Comparison of ENCODE assay signal across 9 mouse cellular contexts in the genomic region with DNA sequence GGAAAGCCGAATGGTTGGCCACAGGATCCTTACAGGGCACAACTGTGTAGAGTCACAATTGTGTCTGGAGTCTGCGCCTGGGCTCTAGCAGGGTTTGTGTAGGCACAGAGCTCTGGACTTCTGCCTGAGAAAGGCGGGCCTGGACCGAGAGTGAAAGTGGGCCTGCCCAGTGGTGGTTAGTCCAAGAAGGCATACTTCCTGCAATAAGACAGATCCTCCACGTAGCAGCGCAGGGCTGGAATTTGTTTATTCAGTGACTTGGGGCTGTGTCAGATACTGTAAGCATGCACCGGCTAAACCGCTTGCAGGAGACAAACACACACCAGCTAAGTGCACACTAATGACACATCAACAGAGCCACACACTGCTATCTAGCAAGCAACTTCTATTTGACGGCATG. TPM values are rescaled to one million over a fixed set of nuclear protein-coding genes. Genes with fewer than 3 reads are reported as not detected.
DNase-seq lines count a peak whose midpoint lies in the region; ATAC-seq and TF ChIP-seq lines count a peak whose summit lies in the region.
"Had no signal": no experiment of that assay in that cellular context is flagged by ENCODE, and none has a peak within 500 bp of the region (broad histone marks: within the 10 kb centered on the region; RNA-seq: fewer than 3 reads in every experiment).

No protein-coding gene starts in this region.

- no peaks in the 10 kb centered on the region for H3K9me3 ChIP-seq in kidney, embryonic 14.5 days (ENCODE audit: control insufficient read depth, low read length)
- H3K9me3 ChIP-seq in stomach, embryonic 15.5 days, result no peaks in the 10 kb centered on the region

- H3K4me3 ChIP-seq in kidney, embryonic 14.5 days (ENCODE audit: low read length), result no peak overlapping the region
- H3K4me3 ChIP-seq in heart, adult 2 months, result no peak overlapping the region
- H3K4me3 ChIP-seq in stomach, embryonic 15.5 days (replicated peaks), result no peak overlapping the region; the same call in 1 of the 2 replicates

- no peak overlapping the region for H3K4me2 ChIP-seq in kidney, embryonic 14.5 days (replicated peaks; ENCODE audit: low read depth, low read length)
- peak overlapping the region; percentile 93 for H3K4me2 ChIP-seq in stomach, embryonic 15.5 days

- intact Hi-C loops in heart, adult 2 months (cut with DNase I), result no loop called here

- H3K27ac ChIP-seq in kidney, embryonic 14.5 days (ENCODE audit: low read depth, low read length), result no peak overlapping the region
- H3K27ac ChIP-seq in heart, adult 2 months, result peak overlapping the region; percentile 39
- peak overlapping the region; percentile 38 for H3K27ac ChIP-seq in stomach, embryonic 15.5 days

- ATAC-seq in kidney, embryonic 14.5 days (ENCODE audit: low FRiP score, low TSS enrichment), result no peak
- ATAC-seq in stomach, embryonic 15.5 days (ENCODE audit: insufficient read depth, low FRiP score, low read depth), result peak; percentile 47
- no peak for ATAC-seq in inflammation-experienced regulatory T-cells, adult 6 months
- ATAC-seq: Patski had no signal

- no peaks in the 10 kb centered on the region for H3K79me2 ChIP-seq in heart, adult 2 months (replicated peaks; ENCODE audit: control insufficient read depth, insufficient read depth, low read length)

- H3K36me3 ChIP-seq in kidney, embryonic 14.5 days (ENCODE audit: control insufficient read depth, insufficient read depth, low read length), result no peaks in the 10 kb centered on the region
- no peaks in the 10 kb centered on the region for H3K36me3 ChIP-seq in heart, adult 2 months (ENCODE audit: control insufficient read depth, insufficient read depth, low read length)
- no peaks in the 10 kb centered on the region for H3K36me3 ChIP-seq in stomach, embryonic 15.5 days

- TF ChIP-seq CTCF in heart, adult 2 months (IDR thresholded peaks at IDR 0.05), result no peak

- no peak for TF ChIP-seq EP300 in heart, adult 2 months (IDR thresholded peaks at IDR 0.05; ENCODE audit: insufficient read depth, low read depth, low read length)

- TF ChIP-seq POLR2A in heart, adult 2 months (IDR thresholded peaks at IDR 0.05; ENCODE audit: insufficient read depth, low read depth, low read length), result peak; percentile 26; the same call in 1 of the 2 replicates

- 49% methylated on average over 9 of the region's 9 CpGs for WGBS in kidney, embryonic 14.5 days
- 18% methylated on average over 9 of the region's 9 CpGs for WGBS in heart, adult 2 months
- 17% methylated on average over 9 of the region's 9 CpGs for WGBS in stomach, embryonic 15.5 days

- no peak overlapping the region for H3K9ac ChIP-seq in kidney, embryonic 14.5 days (ENCODE audit: low read depth, low read length)
- 0 out of 2 replicates have a peak overlapping the region, but pooled peaks have one; percentile 17 for H3K9ac ChIP-seq in heart, adult 2 months (ENCODE audit: low read depth, low read length)
- H3K9ac ChIP-seq in stomach, embryonic 15.5 days, result no peak overlapping the region

- peak; percentile 82 for DNase-seq in kidney, adult 11 months
- DNase-seq in heart, adult 2 months, result peak; percentile 73 to 81
- peak; percentile 75 to 85 for DNase-seq in kidney, postnatal 25 days
- no peak for DNase-seq in retina, embryonic 14.5 days (ENCODE audit: low spot score)
- no peak for DNase-seq in cerebellum, postnatal 25 days

- peaks cover 50% of the 10 kb centered on the region for H3K27me3 ChIP-seq in kidney, embryonic 14.5 days (ENCODE audit: control insufficient read depth, insufficient read depth, low read length)
- no peaks in the 10 kb centered on the region for H3K27me3 ChIP-seq in heart, adult 2 months (ENCODE audit: control insufficient read depth, insufficient read depth, low read length)
- peaks cover 25% of the 10 kb centered on the region for H3K27me3 ChIP-seq in stomach, embryonic 15.5 days (replicated peaks)
- H3K27me3 ChIP-seq: Patski had no signal

- peaks cover 29% of the 10 kb centered on the region for H3K4me1 ChIP-seq in kidney, embryonic 14.5 days (ENCODE audit: control insufficient read depth, insufficient read depth, low read length)
- peaks cover 10% of the 10 kb centered on the region for H3K4me1 ChIP-seq in heart, adult 2 months (ENCODE audit: control insufficient read depth, insufficient read depth, low read length)
- peaks cover 42% of the 10 kb centered on the region for H3K4me1 ChIP-seq in stomach, embryonic 15.5 days

RNA-seq across cellular contexts. Expression of a gene that starts 2.3 kb away (rescaled TPM):
- 5.4 and 6.3 TPM in 2 replicates for polyA plus RNA-seq in kidney, embryonic 14.5 days (2014; fragmentation: Nextera tagmentation; extraction: Ambion mirVana)
- 100 to 1,000 TPM; 112 to 138 TPM for total RNA-seq in heart, adult 2 months (2021)
- polyA plus RNA-seq in heart, adult 2 months (2012; rRNA removed), result 46.9 and 48.7 TPM in 2 replicates
- 18.9 and 20.8 TPM in 2 replicates for polyA plus RNA-seq in stomach, embryonic 15.5 days (2015; fragmentation: Nextera tagmentation; extraction: Ambion mirVana)
- under 1 TPM in 2 of 3 experiments, not detected in 1; 0.29 to 0.65 TPM for polyA plus RNA-seq in inflammation-experienced regulatory T-cells, adult 6 months (2017; shearing (Covaris generic))

RNA-seq across cellular contexts. Expression of a gene that starts 34.7 kb away (rescaled TPM):
- polyA plus RNA-seq in kidney, embryonic 14.5 days (2014; fragmentation: Nextera tagmentation; extraction: Ambion mirVana), result 12.2 and 22.0 TPM in 2 replicates
- 10 to 100 TPM; 33.7 to 39.6 TPM for total RNA-seq in heart, adult 2 months (2021)
- polyA plus RNA-seq in heart, adult 2 months (2012; rRNA removed), result 32.1 and 49.6 TPM in 2 replicates
- 20.3 and 21.0 TPM in 2 replicates for polyA plus RNA-seq in stomach, embryonic 15.5 days (2015; fragmentation: Nextera tagmentation; extraction: Ambion mirVana)
- 10 to 100 TPM in 1 of 3 experiments, 1 to 10 TPM in 2; 6.2 to 10.4 (median 8.1) TPM for polyA plus RNA-seq in inflammation-experienced regulatory T-cells, adult 6 months (2017; shearing (Covaris generic))

RNA-seq across cellular contexts. Expression of a gene that starts 43.6 kb away (rescaled TPM):
- polyA plus RNA-seq in kidney, embryonic 14.5 days (2014; fragmentation: Nextera tagmentation; extraction: Ambion mirVana), result 2.0 and 3.0 TPM in 2 replicates
- total RNA-seq in heart, adult 2 months (2021), result 10 to 100 TPM in 1 of 2 experiments, 1 to 10 TPM in 1; 7.8 to 10.2 TPM
- 8.6 and 9.4 TPM in 2 replicates for polyA plus RNA-seq in heart, adult 2 months (2012; rRNA removed)
- 6.4 and 7.8 TPM in 2 replicates for polyA plus RNA-seq in stomach, embryonic 15.5 days (2015; fragmentation: Nextera tagmentation; extraction: Ambion mirVana)
- under 1 TPM in 1 of 3 experiments, not detected in 2; 0.16 TPM for polyA plus RNA-seq in inflammation-experienced regulatory T-cells, adult 6 months (2017; shearing (Covaris generic))

Comparison
In these comparisons a context has a peak if more than half of its experiments do, and no peak if none do; other contexts are left out.
1. DNase-seq: peak in kidney, adult 11 months (single experiment), heart, adult 2 months (2 of 2) and kidney, postnatal 25 days (2 of 2); none in retina, embryonic 14.5 days (single experiment) and cerebellum, postnatal 25 days (0 of 2).